Mouse (Mus musculus): ENCODE data around the gene Ndufa4l2.

Gene Ndufa4l2

GRCm38 (mm10) chr10:127509837-127510701 lies 4.7 kb upstream of the Ndufa4l2 start:
- DNase-seq (ENCODE audit: low spot score) = no peak

- no peak for DNase-seq (ENCODE audit: low spot score)
Observed at GRCm38 (mm10) chr10:127510895-127511617, 3.7 kb upstream of the Ndufa4l2 start.

- no peak for DNase-seq (ENCODE audit: low spot score)
Observed at GRCm38 (mm10) chr10:127511634-127512306, 3.0 kb upstream of the Ndufa4l2 start.

- no peak for DNase-seq (ENCODE audit: low spot score)
Observed at GRCm38 (mm10) chr10:127512307-127512666, 2.5 kb upstream of the Ndufa4l2 start.

GRCm38 (mm10) chr10:127512813-127513212 lies 2.0 kb upstream of the Ndufa4l2 start:
- DNase-seq (ENCODE audit: low spot score) = peak; percentile 91

- DNase-seq (ENCODE audit: low spot score) = no peak
Observed at GRCm38 (mm10) chr10:127513501-127514091, 1.2 kb upstream of the Ndufa4l2 start.

- DNase-seq (ENCODE audit: low spot score) = no peak
Observed at GRCm38 (mm10) chr10:127514111-127514698, 562 bp upstream of the Ndufa4l2 start.

- DNase-seq (ENCODE audit: low spot score) = no peak
Observed at GRCm38 (mm10) chr10:127515271-127515982, 660 bp downstream of the Ndufa4l2 start.

GRCm38 (mm10) chr10:127515983-127516459 lies 1.3 kb downstream of the Ndufa4l2 start:
- no peak for DNase-seq (ENCODE audit: low spot score)

GRCm38 (mm10) chr10:127516576-127517260 lies 2.0 kb downstream of the Ndufa4l2 start:
- DNase-seq (ENCODE audit: low spot score) = no peak

- no peak for DNase-seq (ENCODE audit: low spot score)
Observed at GRCm38 (mm10) chr10:127517941-127518340, 3.2 kb downstream of the Ndufa4l2 start.

- no peak for DNase-seq (ENCODE audit: low spot score)
Observed at GRCm38 (mm10) chr10:127519041-127519701, 4.4 kb downstream of the Ndufa4l2 start.

GRCm38 (mm10) chr10:127519903-127520713 lies 5.3 kb downstream of the Ndufa4l2 start:
- no peak for DNase-seq (ENCODE audit: low spot score)

GRCm38 (mm10) chr10:127520714-127521357 lies 6.1 kb downstream of the Ndufa4l2 start:
- no peak for DNase-seq (ENCODE audit: low spot score)

GRCm38 (mm10) chr10:127521611-127522080 lies 6.9 kb downstream of the Ndufa4l2 start:
- peak; percentile 73 for DNase-seq (ENCODE audit: low spot score)

GRCm38 (mm10) chr10:127522088-127522581 lies 7.4 kb downstream of the Ndufa4l2 start, which contains the start of gene Shmt2:
Shmt2 (minus strand) TSS chr10:127522444.
- peak; percentile 95 for DNase-seq (ENCODE audit: low spot score)

GRCm38 (mm10) chr10:127524646-127525255 lies 10.0 kb downstream of the Ndufa4l2 start:
- no peak for DNase-seq (ENCODE audit: low spot score)

GRCm38 (mm10) chr10:127526048-127526447 lies 11.3 kb downstream of the Ndufa4l2 start:
- DNase-seq (ENCODE audit: low spot score) = no peak
